Mouse (Mus musculus) gastrocnemius, adult 2 months (tissue): Measurements from ENCODE around the gene Hmces. TPM values are rescaled to one million over a fixed set of nuclear protein-coding genes. Genes with fewer than 3 reads are reported as not detected.
A peak's percentile ranks its signal among the peaks of the same experiment; 100 is the strongest.

ENCODE experiments used
- DNase-seq: peaks from one replicate; pipeline ENCODE4 v3.0.0; 2022
- H3K27ac ChIP-seq: fragments of 200-600 bp; 2 replicates; pipeline ENCODE4 v1.8.1; 2022; ENCODE audit warnings: mild to moderate bottlenecking
- H3K4me3 ChIP-seq: fragments of 200-600 bp; 2 replicates; pipeline ENCODE4 v1.8.1; 2022; ENCODE audit warnings: mild to moderate bottlenecking, moderate library complexity
- CTCF ChIP-seq: fragments of 200-600 bp; IDR thresholded peaks from 2 replicates; pipeline ENCODE4 v1.8.1; 2022; ENCODE audit warnings: antibody characterized with exemption, mild to moderate bottlenecking, moderate library complexity
- intact Hi-C: fragments of 180-260 bp; cut with DNase I; formaldehyde crosslinking; loops from one replicate; pipeline ENCODE4 v1.15.1; 2025
- total RNA-seq, 2 experiments: library from RNA; stranded (reverse); gene quantifications; 2 replicates each; pipeline ENCODE4 v1.2.3; 2021

The Hmces gene
- total RNA-seq, 2 experiments from 2014 or later = 5.9 to 6.4 TPM

GRCm38 (mm10) chr6:87882221-87882620 is 31.5 kb upstream of the Hmces start:
- DNase-seq = no peak
- no peak overlapping the region for H3K4me3 ChIP-seq
- intact Hi-C loops = no loop called here

GRCm38 (mm10) chr6:87882816-87883215 is 30.9 kb upstream of the Hmces start:
- DNase-seq = no peak
- TF ChIP-seq CTCF = no peak
- intact Hi-C loops = no loop called here
- Histone ChIP-seq H3K4me3 (no peak overlapping the region), H3K27ac (no peak overlapping the region)

More at GRCm38 (mm10) chr6:87882221-87882620, 31.5 kb upstream of the Hmces start:
- H3K27ac ChIP-seq = no peak overlapping the region
- TF ChIP-seq CTCF = no peak

- H3K4me3 ChIP-seq = no peak overlapping the region
- no peak overlapping the region for H3K27ac ChIP-seq
- no peak for DNase-seq
- intact Hi-C loops = loop anchor here (2.0 to 5.0 kb wide), 2 partner anchors 34 to 48 kb away; partner anchors contain the start of genes Cnbp and Isy1
- no peak for TF ChIP-seq CTCF
These were observed 27.0 kb upstream of the Hmces start for GRCm38 (mm10) chr6:87886721-87887120.

GRCm38 (mm10) chr6:87887594-87888233 is 26.0 kb upstream of the Hmces start, which contains the start of gene Copg1:
TSS of gene Copg1 (plus strand) at chr6:87887814.
- peak; percentile 99 for TF ChIP-seq CTCF
- intact Hi-C loops = loop anchor here (2.0 to 5.0 kb wide), 2 partner anchors 35 to 49 kb away; partner anchors contain the start of genes Cnbp and Isy1
- Histone ChIP-seq H3K27ac (peak within 1 kb of the TSS; percentile 91), H3K4me3 (peak within 1 kb of the TSS; percentile 85)
- peak; percentile 100 for DNase-seq

- intact Hi-C loops = loop anchor here (5.0 kb wide), 1 partner anchor 98 kb away; no protein-coding TSS in a partner anchor
These were observed 19.8 kb upstream of the Hmces start for GRCm38 (mm10) chr6:87893931-87894330.

GRCm38 (mm10) chr6:87898028-87898427 is 15.7 kb upstream of the Hmces start:
- no peak overlapping the region for H3K27ac ChIP-seq
- TF ChIP-seq CTCF = no peak
- DNase-seq = no peak
- H3K4me3 ChIP-seq = no peak overlapping the region
- intact Hi-C loops = no loop called here

More at GRCm38 (mm10) chr6:87893931-87894330, 19.8 kb upstream of the Hmces start:
- Histone ChIP-seq H3K27ac (no peak overlapping the region), H3K4me3 (no peak overlapping the region)
- no peak for TF ChIP-seq CTCF
- DNase-seq = no peak

GRCm38 (mm10) chr6:87906632-87907031 is 7.1 kb upstream of the Hmces start:
- intact Hi-C loops = no loop called here
- TF ChIP-seq CTCF = peak; percentile 52
- H3K4me3 ChIP-seq = no peak overlapping the region
- H3K27ac ChIP-seq = no peak overlapping the region
- no peak for DNase-seq

GRCm38 (mm10) chr6:87909181-87909580 is 4.6 kb upstream of the Hmces start:
- intact Hi-C loops = no loop called here
- no peak overlapping the region for H3K27ac ChIP-seq
- no peak overlapping the region for H3K4me3 ChIP-seq
- TF ChIP-seq CTCF = no peak
- no peak for DNase-seq

GRCm38 (mm10) chr6:87911559-87911958 is 2.2 kb upstream of the Hmces start:
- Histone ChIP-seq H3K27ac (no peak overlapping the region), H3K4me3 (no peak overlapping the region)
- no peak for TF ChIP-seq CTCF
- no peak for DNase-seq
- intact Hi-C loops = loop anchor here (5.0 to 10.0 kb wide), 4 partner anchors 86 to 196 kb away; no protein-coding TSS in a partner anchor

GRCm38 (mm10) chr6:87914326-87915102 is 779 bp downstream of the Hmces start:
- peak; percentile 60 for DNase-seq
- no peak for TF ChIP-seq CTCF
- peak overlapping the region; percentile 94 for H3K4me3 ChIP-seq
- H3K27ac ChIP-seq = peak overlapping the region; percentile 89
- intact Hi-C loops = loop anchor here (5.0 to 10.0 kb wide), 4 partner anchors 83 to 193 kb away; no protein-coding TSS in a partner anchor

GRCm38 (mm10) chr6:87915939-87916338 is 2.2 kb downstream of the Hmces start:
- H3K4me3 ChIP-seq = no peak overlapping the region
- intact Hi-C loops = loop anchor here (10.0 kb wide), 1 partner anchor 151 kb away; no protein-coding TSS in a partner anchor
- no peak for TF ChIP-seq CTCF
- no peak for DNase-seq
- H3K27ac ChIP-seq = no peak overlapping the region

- no peak for TF ChIP-seq CTCF
- DNase-seq = no peak
- intact Hi-C loops = no loop called here
- H3K4me3 ChIP-seq = no peak overlapping the region
- no peak overlapping the region for H3K27ac ChIP-seq
These were observed 7.5 kb downstream of the Hmces start for GRCm38 (mm10) chr6:87921201-87921600.

- H3K27ac ChIP-seq = no peak overlapping the region
- intact Hi-C loops = no loop called here
- H3K4me3 ChIP-seq = no peak overlapping the region
- DNase-seq = no peak
- TF ChIP-seq CTCF = no peak
These were observed 9.9 kb downstream of the Hmces start for GRCm38 (mm10) chr6:87923624-87924023.
